Mouse (Mus musculus) left cerebral cortex, postnatal 36 days (tissue): ENCODE measurements around the gene Cntnap1. TPM values are rescaled to one million over a fixed set of nuclear protein-coding genes. Genes with fewer than 3 reads are reported as not detected.

Experiments
- DNase-seq, 2 experiments: peaks; one replicate each; pipeline ENCODE4 v3.0.0; 2021 to 2022; ENCODE audit warnings: low spot score in 2 of 2, mixed read lengths in 1 of 2
- intact Hi-C: fragments of 180-260 bp; cut with DNase I; formaldehyde crosslinking; loops from one replicate; pipeline ENCODE4 v1.15.1; 2025
- total RNA-seq, 2 experiments: library from RNA; stranded (reverse); gene quantifications; 2 replicates each; pipeline ENCODE4 v1.2.3; 2021

Cntnap1 gene
- total RNA-seq, 2 experiments from 2014 or later, result 167 to 172 TPM

- no peak for DNase-seq
- intact Hi-C loops, result no loop called here
These were observed 1.9 kb upstream of the Cntnap1 start for GRCm38 (mm10) chr11:101168301-101168980.

- intact Hi-C loops, result loop anchor here (2.0 to 10.0 kb wide), 2 partner anchors 51 to 185 kb away; partner anchors contain the start of genes Retreg3 and Tubg1
- no peak for DNase-seq
These were observed 819 bp upstream of the Cntnap1 start for GRCm38 (mm10) chr11:101169301-101170107.

- intact Hi-C loops, result loop anchor here (2.0 to 10.0 kb wide), 2 partner anchors 52 to 186 kb away; partner anchors contain the start of genes Retreg3 and Tubg1
- peak; percentile 93 to 94 for DNase-seq
These were observed 688 bp downstream of the Cntnap1 start, which contains the start of gene Plekhh3 for GRCm38 (mm10) chr11:101170811-101171610. TSS of gene Plekhh3 (minus strand) at chr11:101171351.

- peak; percentile 71 to 78 for DNase-seq
- intact Hi-C loops, result loop anchor here (2.0 to 10.0 kb wide), 2 partner anchors 53 to 187 kb away; partner anchors contain the start of genes Retreg3 and Tubg1
These were observed 1.6 kb downstream of the Cntnap1 start for GRCm38 (mm10) chr11:101171721-101172433.

- intact Hi-C loops, result loop anchor here (10.0 kb wide), 1 partner anchor 188 kb away; no protein-coding TSS in a partner anchor
These were observed 2.1 kb downstream of the Cntnap1 start for GRCm38 (mm10) chr11:101172434-101172815.

GRCm38 (mm10) chr11:101173112-101173511 is 2.8 kb downstream of the Cntnap1 start:
- DNase-seq, result no peak
- intact Hi-C loops, result loop anchor here (10.0 kb wide), 1 partner anchor 188 kb away; no protein-coding TSS in a partner anchor

More at GRCm38 (mm10) chr11:101172434-101172815, 2.1 kb downstream of the Cntnap1 start:
- no peak for DNase-seq

GRCm38 (mm10) chr11:101173631-101174388 is 3.5 kb downstream of the Cntnap1 start:
- intact Hi-C loops, result loop anchor here (10.0 kb wide), 1 partner anchor 189 kb away; no protein-coding TSS in a partner anchor
- peak in 1 of 2 experiments; percentile 65 for DNase-seq

GRCm38 (mm10) chr11:101174389-101174745 is 4.0 kb downstream of the Cntnap1 start:
- DNase-seq, result no peak
- intact Hi-C loops, result loop anchor here (10.0 kb wide), 1 partner anchor 190 kb away; no protein-coding TSS in a partner anchor

GRCm38 (mm10) chr11:101174851-101175628 is 4.7 kb downstream of the Cntnap1 start, which contains the start of gene Ccr10:
TSS of gene Ccr10 (minus strand) at chr11:101175443.
- intact Hi-C loops, result loop anchor here (10.0 kb wide), 1 partner anchor 190 kb away; no protein-coding TSS in a partner anchor
- no peak for DNase-seq

GRCm38 (mm10) chr11:101175636-101176116 is 5.4 kb downstream of the Cntnap1 start:
- intact Hi-C loops, result loop anchor here (2.0 to 10.0 kb wide), 2 partner anchors 81 to 191 kb away; partner anchors contain the start of gene Psmc3ip
- peak; percentile 61 to 70 for DNase-seq

- intact Hi-C loops, result loop anchor here (2.0 to 10.0 kb wide), 2 partner anchors 81 to 191 kb away; partner anchors contain the start of gene Psmc3ip
- DNase-seq, result peak; percentile 64 to 72
These were observed 5.9 kb downstream of the Cntnap1 start for GRCm38 (mm10) chr11:101176117-101176691.

GRCm38 (mm10) chr11:101176933-101177773 is 6.8 kb downstream of the Cntnap1 start:
- intact Hi-C loops, result loop anchor here (2.0 to 10.0 kb wide), 2 partner anchors 82 to 192 kb away; partner anchors contain the start of gene Psmc3ip
- DNase-seq, result peak; percentile 68 to 71

- intact Hi-C loops, result loop anchor here (10.0 kb wide), 1 partner anchor 194 kb away; no protein-coding TSS in a partner anchor
- DNase-seq, result no peak
These were observed 8.0 kb downstream of the Cntnap1 start for GRCm38 (mm10) chr11:101178061-101179058.

- DNase-seq, result no peak
- intact Hi-C loops, result loop anchor here (10.0 kb wide), 1 partner anchor 195 kb away; no protein-coding TSS in a partner anchor
These were observed 9.0 kb downstream of the Cntnap1 start for GRCm38 (mm10) chr11:101179306-101179705.
